Mouse (Mus musculus) small intestine, adult 2 months (tissue): ENCODE results near the gene Tbx18.
A peak's percentile ranks its signal among the peaks of the same experiment; 100 is the strongest.

Experiments used
- CTCF ChIP-seq: fragments of 200-500 bp; IDR thresholded peaks from 2 replicates; pipeline ENCODE4 v1.5.1; 2012; ENCODE audit warnings: low read depth, mild to moderate bottlenecking, control low read depth, inconsistent platforms, low read length, moderate library complexity, mixed read lengths; ENCODE audit not compliant: insufficient replicate concordance, insufficient read length; ENCODE audit errors: extremely low read depth
- POLR2A ChIP-seq: fragments of 200-500 bp; IDR thresholded peaks from 2 replicates; pipeline ENCODE4 v1.6.1; 2012; ENCODE audit warnings: low read depth, mild to moderate bottlenecking, control low read depth, inconsistent platforms, low read length, moderate library complexity

- TF ChIP-seq POLR2A: no peak
- TF ChIP-seq CTCF: peak; percentile 29; the same call in 1 of the 2 replicates
Measured at GRCm38 (mm10) chr9:87740667-87741066, 9.6 kb upstream of the Tbx18 start.
